Mouse (Mus musculus): ENCODE data around the gene C1qb. TPM values are rescaled to one million over a fixed set of nuclear protein-coding genes. Genes with fewer than 3 reads are reported as not detected.
A peak's percentile ranks its signal among the peaks of the same experiment; 100 is the strongest.

The C1qb gene
- total and polyA plus RNA-seq, 3 experiments, result not detected

- peaks cover 94% of the 10 kb centered on the region for H3K27me3 ChIP-seq (replicated peaks)
- TF ChIP-seq ZC3H11A (IDR thresholded peaks at IDR 0.05; ENCODE audit: low read depth, low read length) (no peak), GABPA (IDR thresholded peaks at IDR 0.05; ENCODE audit: insufficient replicate concordance, low read depth, low read length) (no peak), MYC (IDR thresholded peaks at IDR 0.05; ENCODE audit: low read depth, low read length) (no peak), E2F4 (IDR thresholded peaks at IDR 0.05; ENCODE audit: insufficient replicate concordance, low read depth, low read length) (no peak), JUND (conservative IDR thresholded peaks at IDR 0.05; ENCODE audit: low read depth, low read length) (no peak), MAZ (IDR thresholded peaks at IDR 0.05; ENCODE audit: low read depth, low read length) (no peak), ZNF384 (IDR thresholded peaks at IDR 0.05; ENCODE audit: low read depth, low read length) (no peak), MAFK (IDR thresholded peaks at IDR 0.05; ENCODE audit: insufficient replicate concordance, low read length) (no peak)
- no peaks in the 10 kb centered on the region for H3K79me2 ChIP-seq (replicated peaks; ENCODE audit: control insufficient read depth, extremely low read depth, insufficient read depth, poor library complexity, severe bottlenecking)
- peaks cover 4% of the 10 kb centered on the region for H3K9me3 ChIP-seq (replicated peaks; ENCODE audit: low read length)
- no peak overlapping the region for H3K27ac ChIP-seq (ENCODE audit: insufficient read depth, low read depth)
- no peaks in the 10 kb centered on the region for H3K4me1 ChIP-seq (ENCODE audit: control insufficient read depth in 1 of 2, insufficient read depth in 2 of 2)
- no peak overlapping the region for H3K4me3 ChIP-seq (replicated peaks in 1 of 3; ENCODE audit: low read depth in 2 of 3, low read length in 2 of 3, poor library complexity in 1 of 3)
- no peaks in the 10 kb centered on the region for H3K36me3 ChIP-seq (replicated peaks in 1 of 2; ENCODE audit: control insufficient read depth in 1 of 2, insufficient read depth in 1 of 2, low read length in 1 of 2)
- no peak overlapping the region for H3K4me2 ChIP-seq (ENCODE audit: insufficient read depth, low read depth, poor library complexity, severe bottlenecking)
- in situ Hi-C loops (cut with MboI; ENCODE audit: low pct_ligation_motif_present, low pct_unique_long_range_greater_than_20kb, low sequenced_read_pairs), result no loop called here
- DNase-seq (ENCODE audit: extremely low read depth), result no peak
- no peak overlapping the region for H3K9ac ChIP-seq (ENCODE audit: insufficient read depth, low read depth)
- dilution Hi-C loops (cut with MboI; ENCODE audit: extremely low pct_ligation_motif_present, extremely low pct_unique_long_range_greater_than_20kb, low sequenced_read_pairs), result no loop called here
Measured at GRCm38 (mm10) chr4:136862411-136862810, 23.6 kb downstream of the C1qb start.

- H3K9ac ChIP-seq (ENCODE audit: insufficient read depth, low read depth), result no peak overlapping the region
- no peak for DNase-seq (ENCODE audit: extremely low read depth)
Measured at GRCm38 (mm10) chr4:136861806-136862205, 24.2 kb downstream of the C1qb start.

GRCm38 (mm10) chr4:136860022-136860421, 26.0 kb downstream of the C1qb start:
- TF ChIP-seq CTCF (conservative IDR thresholded peaks at IDR 0.05 in 1 of 2, IDR thresholded peaks at IDR 0.05 in 1 of 2; ENCODE audit: low read depth in 2 of 2, low read length in 2 of 2), result peak; percentile 13 to 45; a peak in 2 of 4 replicates
- no peak for TF ChIP-seq SIN3A (IDR thresholded peaks at IDR 0.05; ENCODE audit: low read length)
- no peak for TF ChIP-seq CHD2 (IDR thresholded peaks at IDR 0.05; ENCODE audit: low read length)
- H3K9ac ChIP-seq (ENCODE audit: insufficient read depth, low read depth), result no peak overlapping the region
- DNase-seq (ENCODE audit: extremely low read depth), result no peak
- no peak overlapping the region for H3K27ac ChIP-seq (ENCODE audit: insufficient read depth, low read depth)
- H3K79me2 ChIP-seq (replicated peaks; ENCODE audit: control insufficient read depth, extremely low read depth, insufficient read depth, poor library complexity, severe bottlenecking), result no peaks in the 10 kb centered on the region
- peaks cover 10% of the 10 kb centered on the region for H3K9me3 ChIP-seq (replicated peaks; ENCODE audit: low read length)
- H3K27me3 ChIP-seq (replicated peaks), result peaks cover 94% of the 10 kb centered on the region
- no peaks in the 10 kb centered on the region for H3K36me3 ChIP-seq (replicated peaks in 1 of 2; ENCODE audit: control insufficient read depth in 1 of 2, insufficient read depth in 1 of 2, low read length in 1 of 2)
- in situ Hi-C loops (cut with MboI; ENCODE audit: low pct_ligation_motif_present, low pct_unique_long_range_greater_than_20kb, low sequenced_read_pairs) (no loop called here), dilution Hi-C loops (cut with MboI; ENCODE audit: extremely low pct_ligation_motif_present, extremely low pct_unique_long_range_greater_than_20kb, low sequenced_read_pairs) (no loop called here)
- H3K4me3 ChIP-seq (replicated peaks in 1 of 3; ENCODE audit: low read depth in 2 of 3, low read length in 2 of 3, poor library complexity in 1 of 3), result no peak overlapping the region
- H3K4me2 ChIP-seq (ENCODE audit: insufficient read depth, low read depth, poor library complexity, severe bottlenecking), result no peak overlapping the region
- no peaks in the 10 kb centered on the region for H3K4me1 ChIP-seq (ENCODE audit: control insufficient read depth in 1 of 2, insufficient read depth in 2 of 2)

More at GRCm38 (mm10) chr4:136861806-136862205, 24.2 kb downstream of the C1qb start:
- TF ChIP-seq POLR2AphosphoS2 (IDR thresholded peaks at IDR 0.05; ENCODE audit: low read depth, low read length), result no peak
- no peak for TF ChIP-seq KAT2A (IDR thresholded peaks at IDR 0.05; ENCODE audit: insufficient replicate concordance, low read length)
- TF ChIP-seq HCFC1 (IDR thresholded peaks at IDR 0.05; ENCODE audit: low read depth, low read length), result no peak
- no peak for TF ChIP-seq ETS1 (conservative IDR thresholded peaks at IDR 0.05; ENCODE audit: low read depth, low read length)
- TF ChIP-seq POLR2A (IDR thresholded peaks at IDR 0.05; ENCODE audit: low read depth, low read length), result no peak
- no peak for TF ChIP-seq NRF1 (IDR thresholded peaks at IDR 0.05; ENCODE audit: low read depth, low read length)
- H3K4me1 ChIP-seq (ENCODE audit: control insufficient read depth in 1 of 2, insufficient read depth in 2 of 2), result no peaks in the 10 kb centered on the region
- no peak overlapping the region for H3K4me2 ChIP-seq (ENCODE audit: insufficient read depth, low read depth, poor library complexity, severe bottlenecking)
- H3K79me2 ChIP-seq (replicated peaks; ENCODE audit: control insufficient read depth, extremely low read depth, insufficient read depth, poor library complexity, severe bottlenecking), result no peaks in the 10 kb centered on the region
- H3K36me3 ChIP-seq (replicated peaks in 1 of 2; ENCODE audit: control insufficient read depth in 1 of 2, insufficient read depth in 1 of 2, low read length in 1 of 2), result no peaks in the 10 kb centered on the region
- in situ Hi-C loops (cut with MboI; ENCODE audit: low pct_ligation_motif_present, low pct_unique_long_range_greater_than_20kb, low sequenced_read_pairs), result no loop called here
- H3K9me3 ChIP-seq (replicated peaks; ENCODE audit: low read length), result peaks cover 4% of the 10 kb centered on the region
- H3K27me3 ChIP-seq (replicated peaks), result peaks cover 94% of the 10 kb centered on the region
- H3K27ac ChIP-seq (ENCODE audit: insufficient read depth, low read depth), result no peak overlapping the region
- dilution Hi-C loops (cut with MboI; ENCODE audit: extremely low pct_ligation_motif_present, extremely low pct_unique_long_range_greater_than_20kb, low sequenced_read_pairs), result no loop called here
- H3K4me3 ChIP-seq (replicated peaks in 1 of 3; ENCODE audit: low read depth in 2 of 3, low read length in 2 of 3, poor library complexity in 1 of 3), result no peak overlapping the region

All from CH12.LX (cell line).